Mouse (Mus musculus) cortical plate, adult 2 months (tissue): Measurements from ENCODE around the gene 1110051M20Rik.

ENCODE experiments used
- CTCF ChIP-seq: fragments of 200-500 bp; IDR thresholded peaks from 2 replicates; pipeline ENCODE4 v1.5.1; 2011; ENCODE audit warnings: mild to moderate bottlenecking, control low read depth, low read length; ENCODE audit not compliant: insufficient read depth; ENCODE audit errors: extremely low read depth
- POLR2A ChIP-seq: fragments of 200-500 bp; IDR thresholded peaks from 2 replicates; pipeline ENCODE4 v1.6.1; 2011; ENCODE audit warnings: mild to moderate bottlenecking, low read length, control low read depth; ENCODE audit not compliant: insufficient read depth; ENCODE audit errors: extremely low read depth

GRCm38 (mm10) chr2:91291197-91292007 is 153.1 kb downstream of the 1110051M20Rik start:
- no peak for TF ChIP-seq CTCF
- TF ChIP-seq POLR2A: no peak
